Mouse (Mus musculus): Measurements from ENCODE around the gene Phka2.
A peak's percentile ranks its signal among the peaks of the same experiment; 100 is the strongest.

Phka2 gene

DNA sequence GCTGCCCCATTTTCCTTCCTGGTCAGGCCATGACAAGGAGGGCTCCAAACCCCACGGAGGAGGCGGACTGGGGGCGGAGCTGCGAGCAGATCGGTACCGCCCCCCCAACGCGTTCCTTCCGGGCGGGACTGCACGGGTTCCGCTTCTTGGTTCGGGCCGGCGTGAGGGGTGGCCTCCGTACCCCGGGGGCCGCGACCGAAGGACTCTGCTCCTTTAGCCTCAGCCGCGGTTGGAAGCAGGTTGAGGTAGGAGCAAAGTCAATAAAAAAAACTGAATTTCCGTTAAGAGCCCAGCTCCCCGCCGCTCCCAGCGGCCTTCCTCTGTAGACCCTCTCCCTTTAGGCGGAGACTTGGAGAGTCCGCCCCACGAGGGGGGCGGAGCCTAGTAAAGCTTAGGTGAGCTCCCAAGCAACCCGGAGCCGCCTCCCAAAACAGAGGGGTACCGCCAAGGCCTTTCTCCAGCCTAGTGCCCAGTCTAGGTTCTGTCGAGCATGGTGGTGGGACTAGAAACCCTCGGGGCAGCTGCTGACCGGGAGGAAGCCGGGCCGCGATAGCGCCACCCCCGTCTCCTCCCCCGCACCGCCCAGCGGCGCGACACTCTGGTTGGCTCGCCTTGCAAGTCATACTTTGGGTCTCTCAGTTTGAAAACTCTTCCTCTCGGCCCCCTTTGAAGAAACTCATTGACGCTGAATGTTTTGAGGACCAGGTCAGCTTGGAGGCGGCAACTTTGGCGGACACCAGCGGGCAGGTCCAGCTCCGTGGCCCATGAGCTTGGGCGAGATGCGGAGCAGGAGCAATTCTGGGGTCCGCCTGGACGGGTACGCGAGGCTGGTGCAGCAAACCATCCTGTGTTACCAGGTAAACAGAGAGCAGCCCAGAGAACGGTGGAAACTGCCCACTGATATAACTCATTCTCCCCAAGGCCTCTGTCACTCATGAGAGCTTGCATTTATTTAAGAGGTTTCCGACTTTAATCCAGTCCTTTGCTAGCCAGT is at the start of gene Phka2:
Gene Phka2, plus strand, starts transcription at position 119 of the 994 bp plus-strand sequence.
- DNase-seq (ENCODE audit: low spot score in 2 of 2): peak; percentile 76 to 82

DNA sequence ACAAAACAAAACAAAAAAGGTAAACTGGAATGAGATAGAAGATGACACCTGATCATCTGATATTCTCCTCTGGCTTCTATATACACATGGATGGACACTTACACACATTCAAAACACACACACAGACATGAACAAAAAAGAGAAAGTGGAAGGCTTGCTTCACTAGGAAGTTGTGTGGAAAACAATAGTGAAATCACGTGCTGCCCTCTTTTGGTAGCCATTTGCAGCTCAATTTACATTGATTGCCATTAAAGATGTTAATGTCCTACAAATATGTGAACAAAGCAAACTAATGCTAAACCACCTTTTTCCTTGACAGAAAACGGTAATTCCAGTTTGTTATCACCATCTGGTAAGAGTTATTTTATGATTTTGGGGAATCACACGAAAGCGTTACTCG is 46.3 kb upstream of the Phka2 start:
- DNase-seq (ENCODE audit: low spot score in 2 of 2): no peak

DNA sequence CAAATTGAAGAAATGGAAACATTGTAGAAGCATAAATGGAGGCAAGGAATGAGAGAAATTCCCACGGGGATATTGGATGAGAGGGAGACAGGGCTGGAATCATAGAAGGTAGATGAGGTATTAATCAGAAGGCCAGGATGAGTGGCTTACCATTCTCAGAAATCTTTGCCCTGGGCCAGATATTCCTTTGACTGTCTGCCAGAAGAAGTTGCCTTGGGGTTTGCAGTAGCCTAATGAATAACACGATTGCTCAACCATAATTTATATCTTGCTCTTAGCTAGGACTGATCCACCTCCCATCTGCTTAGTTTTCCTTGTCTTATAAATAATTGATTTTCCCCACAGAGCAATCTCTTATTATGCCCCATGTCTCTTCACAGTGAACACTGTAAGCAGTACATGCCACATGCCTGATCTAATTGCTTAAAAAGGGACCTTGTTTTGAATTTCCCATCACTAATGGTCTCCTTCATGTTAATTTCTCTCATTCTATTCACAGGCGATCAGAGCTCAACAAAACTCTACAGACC is 30.6 kb upstream of the Phka2 start:
- DNase-seq (ENCODE audit: low spot score in 2 of 2): no peak

DNA sequence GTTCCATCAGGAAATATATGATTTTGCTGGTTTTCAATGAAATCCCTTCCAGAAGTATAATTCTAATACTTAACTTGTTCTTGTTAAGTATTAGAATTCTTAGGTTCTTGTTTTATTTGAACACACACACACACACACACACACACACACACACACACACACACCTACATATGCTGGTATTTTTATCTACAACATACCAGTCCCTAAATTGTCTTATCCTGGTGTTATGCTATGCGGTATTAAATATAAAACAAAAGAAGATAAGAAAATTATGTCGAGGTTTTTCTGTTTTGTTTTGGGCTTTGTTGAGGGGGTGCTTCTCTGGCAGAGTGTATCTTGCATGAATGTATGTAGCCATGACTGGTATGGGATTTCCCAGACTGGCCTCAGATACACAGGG is 12.2 kb upstream of the Phka2 start:
- no peak for DNase-seq (ENCODE audit: low spot score in 2 of 2)

DNA sequence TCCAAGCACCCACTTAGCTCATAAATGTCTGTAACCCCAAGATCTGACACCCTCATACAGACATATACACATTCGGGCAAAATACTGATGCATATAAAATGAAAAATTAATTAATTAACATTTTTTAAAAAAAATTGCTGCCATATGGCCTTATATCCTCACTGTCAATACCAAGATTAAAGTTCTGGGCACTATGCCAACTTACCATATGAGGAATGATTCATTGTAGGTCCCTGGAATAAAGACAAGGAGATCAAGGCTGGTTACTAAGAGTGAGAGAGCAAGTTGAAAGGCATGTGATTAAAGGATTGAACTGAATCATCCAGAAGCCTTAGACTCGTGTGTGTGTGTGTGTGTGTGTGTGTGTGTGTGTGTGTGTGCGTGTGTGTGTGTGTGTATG is 7.6 kb upstream of the Phka2 start:
- no peak for DNase-seq (ENCODE audit: low spot score in 2 of 2)

DNA sequence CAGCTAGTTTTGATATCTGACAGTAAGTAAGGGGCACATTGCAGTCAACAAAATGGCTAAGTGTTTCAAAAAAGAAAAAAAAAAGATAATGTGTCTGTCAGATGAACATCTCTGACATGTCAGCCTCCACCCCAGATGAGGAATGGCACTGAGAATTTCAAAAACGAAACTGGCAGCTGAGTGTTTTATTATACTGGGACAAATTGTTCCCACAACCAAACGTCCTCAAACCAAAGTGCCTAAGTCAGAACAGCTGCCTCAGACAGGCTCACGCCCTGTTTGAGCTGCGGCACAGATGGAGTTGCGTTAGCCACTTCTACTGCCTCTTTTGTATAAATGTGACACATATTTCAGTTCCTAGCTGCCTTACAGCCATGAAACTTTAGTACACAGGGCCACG is 7.0 kb upstream of the Phka2 start:
- no peak for DNase-seq (ENCODE audit: low spot score in 2 of 2)

DNA sequence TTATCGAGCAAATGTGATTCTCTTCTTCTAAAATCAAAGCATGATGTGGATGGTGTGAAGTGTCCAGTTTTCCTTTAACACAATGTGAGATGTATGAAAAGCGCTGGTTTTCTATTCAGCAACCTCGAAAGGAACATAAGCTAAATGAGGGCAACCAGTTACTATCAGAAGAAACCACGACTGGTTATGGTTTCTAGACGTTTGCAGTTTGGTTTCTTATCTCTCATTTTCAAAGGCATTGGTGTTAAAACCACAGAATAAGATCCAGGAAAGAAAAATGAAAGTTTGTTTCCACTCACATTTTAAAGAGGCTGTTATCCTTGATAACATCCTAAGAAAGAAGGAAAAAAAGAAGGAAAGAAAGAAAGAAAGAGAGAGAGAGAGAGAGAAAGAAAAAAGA is 5.5 kb upstream of the Phka2 start:
- no peak for DNase-seq (ENCODE audit: low spot score in 2 of 2)

DNA sequence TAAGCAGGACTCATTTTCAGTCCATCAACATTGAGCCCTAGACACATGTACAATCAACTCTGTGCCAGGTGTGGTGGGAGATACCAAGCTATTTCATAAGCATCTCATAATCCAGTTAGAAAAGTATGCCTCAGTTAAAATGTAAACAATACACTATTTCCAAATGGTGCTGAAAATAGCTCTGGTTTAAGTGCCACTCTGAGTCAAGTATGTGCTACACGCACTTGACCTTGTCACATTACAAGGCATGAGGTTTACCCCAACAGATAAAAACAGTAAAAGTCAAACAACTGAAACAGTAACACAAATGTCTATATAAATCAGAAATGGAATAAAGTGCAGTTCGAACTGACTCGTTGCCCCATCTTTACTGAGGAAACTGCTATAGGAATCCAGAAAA is 871 bp upstream of the Phka2 start:
- DNase-seq (ENCODE audit: low spot score in 2 of 2): no peak

DNA sequence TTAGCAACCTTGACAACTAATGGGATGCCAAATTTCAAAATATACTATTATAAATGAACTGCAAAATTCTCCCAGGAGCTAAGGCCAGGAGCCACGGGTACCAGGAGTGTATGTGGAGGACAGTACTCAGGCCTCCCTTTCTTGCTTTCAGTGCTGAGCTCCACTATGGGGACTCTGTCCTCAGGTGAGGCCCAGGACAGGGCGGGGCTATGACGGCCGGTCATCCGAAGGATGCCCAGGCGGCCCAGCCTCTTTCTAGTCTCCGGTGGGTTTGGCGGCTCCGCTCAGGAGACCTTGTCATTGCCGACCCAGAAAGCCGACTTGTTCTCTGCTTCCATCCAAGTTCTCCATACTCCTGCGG is 299 bp upstream of the Phka2 start:
- no peak for DNase-seq (ENCODE audit: low spot score in 2 of 2)

DNA sequence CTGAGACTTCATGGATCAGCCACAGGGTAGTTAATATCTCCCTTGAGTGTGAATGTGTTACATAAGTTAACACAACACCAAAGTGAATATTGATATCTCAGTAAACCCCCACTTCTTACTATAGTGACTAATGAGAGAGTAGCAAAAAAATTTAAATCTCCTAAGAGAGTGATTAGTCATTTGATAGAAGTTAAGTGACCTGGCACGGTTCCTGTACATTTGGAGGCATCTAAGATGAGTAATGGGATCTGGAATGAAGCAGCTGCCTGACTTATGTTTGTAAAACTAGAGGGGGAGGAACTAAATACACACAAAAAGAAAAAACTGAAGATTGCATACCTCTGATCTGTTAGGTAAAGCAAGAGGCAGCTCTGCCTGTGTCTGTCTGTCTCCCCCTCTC is 7.1 kb downstream of the Phka2 start:
- no peak for DNase-seq (ENCODE audit: low spot score in 2 of 2)

DNA sequence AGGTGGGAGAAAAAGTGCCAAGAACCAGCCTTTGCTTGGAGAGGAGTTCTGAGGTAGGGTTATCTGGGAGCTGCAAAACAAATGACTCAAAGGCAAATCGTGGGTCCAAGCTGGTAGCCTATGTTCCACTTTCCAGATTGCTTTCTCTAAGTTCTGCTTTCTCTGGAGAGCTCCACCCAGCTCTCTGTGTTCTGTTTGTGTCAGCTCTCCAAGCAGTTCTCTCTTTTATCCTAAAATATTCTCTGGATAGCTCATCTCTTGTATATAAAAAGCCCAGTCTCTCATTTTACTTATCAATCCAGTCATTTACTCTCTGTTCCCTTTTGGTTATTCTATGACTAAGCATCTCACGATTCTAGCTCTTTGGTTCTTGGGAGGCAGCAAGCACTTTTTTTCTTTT is 8.2 kb downstream of the Phka2 start:
- no peak for DNase-seq (ENCODE audit: low spot score in 2 of 2)

DNA sequence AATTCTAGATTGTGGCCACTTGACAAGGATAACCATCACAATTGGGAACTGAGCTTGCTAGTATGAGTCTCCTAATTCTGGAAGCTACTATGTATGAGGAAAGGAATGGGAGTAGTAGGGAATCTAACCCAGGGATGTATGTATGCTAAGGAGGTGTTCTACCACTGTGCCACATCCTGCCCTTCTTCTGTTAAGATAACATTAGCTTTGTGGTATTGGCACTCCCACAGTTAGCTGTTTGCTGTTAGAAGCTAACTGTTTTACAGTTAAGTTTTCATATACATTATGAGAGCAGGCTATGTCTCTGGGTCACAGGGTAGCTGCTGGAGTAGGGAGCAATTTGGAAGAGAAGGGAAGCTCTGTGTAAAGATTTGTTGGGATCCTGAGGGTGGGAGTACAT is 14.1 kb downstream of the Phka2 start:
- no peak for DNase-seq (ENCODE audit: low spot score in 2 of 2)

DNA sequence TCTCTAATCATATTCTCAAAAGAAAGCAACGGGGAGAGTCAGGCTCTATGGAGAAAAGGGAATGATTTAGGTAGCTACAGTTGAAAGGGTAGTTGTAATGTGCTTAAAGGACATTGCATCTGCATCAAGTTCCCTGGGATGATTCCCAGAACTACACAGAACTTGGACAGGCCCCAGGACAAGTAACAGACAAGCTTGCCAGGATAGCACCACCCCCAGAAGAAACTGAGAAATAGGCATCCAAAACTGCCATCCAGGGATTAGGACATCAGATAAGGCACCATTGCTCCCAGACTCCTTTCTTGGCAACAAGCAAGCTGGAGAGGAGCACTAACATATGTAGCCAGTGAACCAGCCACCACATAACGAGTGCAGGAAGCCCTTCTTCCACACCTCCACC is 40.8 kb downstream of the Phka2 start:
- no peak for DNase-seq (ENCODE audit: low spot score in 2 of 2)

DNA sequence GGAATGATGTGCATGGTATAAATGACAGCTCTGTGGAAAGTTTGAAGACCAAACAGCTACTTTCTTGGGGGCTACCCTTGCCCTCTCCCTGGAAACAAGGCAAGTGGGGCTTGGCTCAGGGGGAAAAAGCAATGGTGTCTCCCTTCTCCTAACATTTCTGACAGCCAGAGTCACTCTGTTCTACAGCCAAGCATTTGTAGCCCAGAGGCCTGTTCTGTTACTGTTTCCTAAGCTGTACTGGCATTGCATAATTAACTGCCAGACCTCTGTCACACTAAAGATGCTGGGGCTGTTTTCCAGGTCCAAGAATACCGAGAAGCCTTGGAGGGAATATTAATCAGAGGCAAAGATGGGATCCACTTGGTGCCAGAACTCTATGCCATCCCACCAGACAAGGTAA is 46.9 kb downstream of the Phka2 start:
- no peak for DNase-seq (ENCODE audit: low spot score in 2 of 2)

DNA sequence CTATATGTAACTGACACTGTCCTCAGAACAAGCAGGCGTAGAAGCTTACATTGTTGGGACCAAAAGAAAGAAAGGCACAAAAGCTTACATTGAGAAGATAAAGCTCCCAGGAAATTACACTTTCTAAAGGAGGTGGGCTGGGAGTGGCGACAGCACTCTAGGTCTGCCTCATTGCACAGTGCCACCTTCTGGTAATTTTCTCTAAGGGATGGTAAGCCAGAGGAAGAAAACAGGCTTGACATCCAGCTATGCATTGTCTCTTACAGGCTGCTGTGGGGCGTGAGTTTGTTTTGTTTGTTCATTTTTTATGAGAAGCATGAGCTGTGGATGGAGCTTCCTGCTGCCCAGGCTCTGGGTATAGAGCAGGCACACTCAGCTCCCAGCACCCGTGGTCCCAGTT is 50.1 kb downstream of the Phka2 start:
- DNase-seq (ENCODE audit: low spot score in 2 of 2): no peak

DNA sequence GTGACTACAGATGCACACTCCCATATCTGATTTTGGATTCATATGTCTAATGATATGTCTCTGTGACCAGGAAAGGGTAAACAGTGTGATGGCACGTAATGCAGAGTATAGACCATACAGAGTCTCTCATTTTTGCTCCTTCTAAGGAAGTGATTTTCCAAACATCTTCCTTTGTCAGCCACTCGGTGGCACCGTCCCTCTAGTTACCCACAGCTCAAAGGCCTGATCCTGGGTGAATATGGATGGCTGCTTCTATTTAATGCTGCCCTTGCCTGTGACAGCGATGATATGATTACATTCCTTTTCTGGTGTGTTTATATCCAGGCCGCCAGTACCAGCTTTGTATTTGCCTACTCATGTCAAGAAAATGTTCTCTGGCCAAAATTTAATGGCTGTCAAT is 81.6 kb downstream of the Phka2 start:
- no peak for DNase-seq (ENCODE audit: low spot score in 2 of 2)

DNA sequence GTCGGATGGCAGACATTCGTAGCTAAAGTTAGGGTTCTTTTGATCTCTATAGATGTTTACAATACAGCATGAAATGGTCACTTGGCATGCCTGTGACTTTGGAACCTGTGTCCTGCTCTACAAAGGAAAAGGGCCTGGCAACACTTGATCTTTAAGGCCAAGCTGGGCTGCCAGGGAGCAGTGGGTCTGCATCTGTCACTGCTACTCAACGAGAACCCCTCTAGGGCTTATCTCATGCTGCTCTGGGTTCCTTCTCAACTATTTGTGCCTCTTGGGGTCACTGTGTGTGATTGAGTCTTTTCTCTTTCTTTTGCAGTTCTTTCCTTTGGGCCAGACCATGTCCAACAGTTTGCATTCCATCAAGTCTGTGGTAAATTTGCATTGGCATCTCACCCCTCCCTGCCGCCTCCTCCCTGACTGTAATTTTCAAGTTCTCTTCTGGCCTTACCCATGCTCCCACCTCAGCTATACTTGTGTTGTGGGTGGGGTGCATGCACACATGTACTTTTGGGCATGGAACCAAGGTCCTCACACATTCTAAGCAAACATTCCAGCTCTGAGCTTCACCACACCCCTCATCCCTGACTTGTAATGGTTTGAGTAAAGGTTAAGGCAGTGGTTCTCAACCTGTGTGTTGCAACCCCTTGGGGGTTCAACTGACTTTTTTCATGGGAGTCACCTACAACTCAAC is 82.3 kb downstream of the Phka2 start:
- no peak for DNase-seq (ENCODE audit: low spot score in 2 of 2)

DNA sequence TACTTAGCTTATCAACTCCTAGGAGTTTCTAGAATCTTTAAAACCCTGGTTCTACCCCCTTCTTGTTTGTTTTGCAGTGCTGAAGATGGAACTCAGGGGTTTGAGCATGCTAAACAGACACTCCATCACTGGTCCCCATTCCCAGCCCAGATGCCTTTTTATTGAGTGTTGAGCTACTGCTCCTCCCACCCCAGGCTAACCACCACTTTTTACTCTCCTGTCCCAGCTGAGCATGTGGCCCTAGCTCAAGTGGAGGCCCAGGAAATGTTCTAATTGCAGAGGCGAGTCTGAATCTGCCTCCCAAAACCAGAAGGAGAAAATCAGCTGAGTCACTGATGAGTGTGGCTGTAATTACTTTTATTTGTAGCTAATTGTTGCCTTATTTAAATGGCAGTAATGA is 83.1 kb downstream of the Phka2 start:
- no peak for DNase-seq (ENCODE audit: low spot score in 2 of 2)

DNA sequence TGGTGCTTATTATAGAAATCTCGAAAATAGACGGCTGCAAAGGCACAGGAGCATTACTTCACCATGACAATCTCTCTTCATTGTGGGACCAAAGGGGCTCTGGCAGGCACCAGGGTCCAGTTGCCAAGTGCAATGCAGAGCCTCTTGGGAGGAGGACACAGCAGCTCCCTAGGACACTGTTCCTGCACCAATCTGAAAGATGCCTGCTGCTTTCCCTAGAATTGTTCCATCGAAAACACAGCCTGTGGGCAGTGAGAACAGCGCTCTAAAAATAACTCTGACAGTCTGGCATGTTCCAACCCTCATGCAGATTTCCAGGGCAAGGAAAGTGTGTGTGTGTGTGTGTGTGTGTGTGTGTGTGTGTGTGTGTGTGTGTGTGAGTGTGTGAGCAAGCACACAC is 86.6 kb downstream of the Phka2 start:
- DNase-seq (ENCODE audit: low spot score in 2 of 2): no peak

DNA sequence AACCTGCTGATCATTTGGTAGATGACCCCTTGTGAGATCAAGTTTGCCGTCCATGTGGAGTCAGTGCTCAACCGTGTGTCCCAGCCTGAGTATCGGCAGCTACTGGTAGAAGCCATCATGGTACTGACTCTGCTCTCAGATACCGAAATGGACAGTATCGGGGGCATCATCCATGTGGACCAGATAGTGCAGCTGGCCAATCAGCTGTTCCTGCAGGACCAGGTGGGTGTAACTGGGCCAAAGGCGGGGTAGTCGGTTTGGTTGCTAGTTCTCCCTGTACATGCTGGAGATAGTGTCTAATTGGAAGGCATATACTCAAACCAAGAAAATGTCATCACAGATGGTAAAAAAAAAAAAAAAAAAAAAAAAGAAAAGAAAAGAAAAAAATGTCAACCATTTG is 88.2 kb downstream of the Phka2 start:
- no peak for DNase-seq (ENCODE audit: low spot score in 2 of 2)

DNA sequence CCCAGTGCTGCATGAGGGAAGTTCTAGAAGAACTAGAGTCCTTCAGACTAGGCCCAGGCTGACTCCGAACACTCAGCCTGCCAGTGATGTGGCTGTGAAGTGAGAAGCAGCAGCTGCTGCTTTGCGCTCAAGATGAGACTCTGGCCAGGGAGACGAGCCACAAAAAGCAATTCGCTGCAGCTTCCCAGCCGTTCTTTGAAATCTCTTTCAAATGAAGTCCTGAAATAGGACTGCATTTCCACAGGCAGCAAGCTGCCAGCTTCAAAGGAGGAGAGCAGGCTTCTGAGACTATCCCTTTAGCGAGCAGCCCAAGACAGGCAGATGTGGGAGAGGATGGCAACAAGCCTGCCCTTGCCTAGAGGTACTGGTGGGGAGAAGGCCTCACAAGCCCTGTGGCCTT is 91.0 kb downstream of the Phka2 start:
- DNase-seq (ENCODE audit: low spot score in 2 of 2): no peak

DNA sequence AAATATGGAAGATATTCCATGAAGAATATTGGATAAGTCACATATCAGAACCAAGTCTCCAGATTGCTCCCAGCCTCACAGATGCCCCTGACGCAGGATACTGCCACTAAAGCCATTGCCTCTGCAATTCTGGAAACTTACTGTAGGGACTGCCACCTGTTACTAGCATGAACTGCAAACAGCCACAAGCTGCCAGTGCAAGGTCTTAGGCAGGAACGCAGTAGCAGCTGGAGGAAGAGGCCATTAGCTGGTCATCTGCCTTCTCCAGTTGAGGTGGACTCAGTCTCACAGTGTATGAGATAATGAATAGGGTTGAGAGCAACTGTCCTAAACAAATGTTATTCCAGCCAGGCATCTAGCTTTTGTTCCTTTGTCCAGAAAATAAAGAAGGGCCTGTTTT is 96.1 kb downstream of the Phka2 start:
- DNase-seq (ENCODE audit: low spot score in 2 of 2): no peak

Data from urinary bladder, postnatal 4 days (tissue).